Mouse (Mus musculus) thymus, adult 2 months (tissue): ENCODE results near the gene Asdurf.

ENCODE experiments used
- CTCF ChIP-seq: fragments of 200-500 bp; IDR thresholded peaks from 2 replicates; pipeline ENCODE4 v1.5.1; 2012; ENCODE audit warnings: mild to moderate bottlenecking, control low read depth, low read length, moderate library complexity, borderline replicate concordance; ENCODE audit not compliant: control insufficient read depth, poor library complexity, insufficient read depth; ENCODE audit errors: extremely low read depth
- POLR2A ChIP-seq: fragments of 200-500 bp; IDR thresholded peaks from 2 replicates; pipeline ENCODE4 v1.6.1; 2012; ENCODE audit warnings: mild to moderate bottlenecking, low read length, control low read depth, moderate library complexity; ENCODE audit not compliant: control insufficient read depth, poor library complexity, insufficient read depth; ENCODE audit errors: extremely low read depth

GRCm38 (mm10) chr1:53324277-53324676 is 28.1 kb downstream of the Asdurf start:
- TF ChIP-seq CTCF = no peak
- no peak for TF ChIP-seq POLR2A
